Mouse (Mus musculus) ES-E14 (cell line): ENCODE data around the gene Wdr35. TPM values are rescaled to one million over a fixed set of nuclear protein-coding genes. Genes with fewer than 3 reads are reported as not detected.

Experiments
- DNase-seq: peaks from one replicate; pipeline ENCODE4 v3.0.0-alpha.2; 2013; ENCODE audit warnings: low read depth, low spot score
- H3K27ac ChIP-seq: 2 replicates; pipeline ENCODE4 v1.5.1; 2012; ENCODE audit warnings: low read depth, mild to moderate bottlenecking, low read length, moderate library complexity, mixed read lengths; ENCODE audit not compliant: poor library complexity, insufficient read depth, severe bottlenecking
- H3K36me3 ChIP-seq: 2 replicates; pipeline ENCODE4 v1.6.1; 2012; ENCODE audit warnings: mild to moderate bottlenecking, low read length, moderate library complexity, mixed read lengths; ENCODE audit not compliant: control insufficient read depth, poor library complexity, insufficient read depth, severe bottlenecking
- H3K4me1 ChIP-seq, 2 experiments: fragments of 150-350 bp in 1 of 2; sonication (generic) in 1 of 2; 2 replicates each; pipeline ENCODE4 v1.6.1; 2012; ENCODE audit warnings: low read length in 2 of 2, mild to moderate bottlenecking in 1 of 2, mixed read lengths in 1 of 2; ENCODE audit not compliant: control insufficient read depth in 2 of 2, insufficient read depth in 2 of 2, poor library complexity in 1 of 2
- H3K4me3 ChIP-seq, 2 experiments: fragments of 150-350 bp in 1 of 2; sonication (generic) in 1 of 2; 2 replicates each; pipeline ENCODE4 v1.5.1; 2012; ENCODE audit warnings: low read length in 2 of 2, low read depth in 1 of 2, mild to moderate bottlenecking in 1 of 2, mixed read lengths in 1 of 2; ENCODE audit not compliant: insufficient read depth in 1 of 2, poor library complexity in 1 of 2, severe bottlenecking in 1 of 2
- H3K9ac ChIP-seq: 2 replicates; pipeline ENCODE4 v1.6.1; 2012; ENCODE audit warnings: low read depth, mild to moderate bottlenecking, low read length, mixed read lengths; ENCODE audit not compliant: poor library complexity, insufficient read depth, severe bottlenecking
- H3K9me3 ChIP-seq: fragments of 150-350 bp; sonication (generic); 2 replicates; pipeline ENCODE4 v1.6.1; 2012; ENCODE audit warnings: low read depth, mild to moderate bottlenecking, low read length; ENCODE audit not compliant: control insufficient read depth, insufficient read depth
- CHD2 ChIP-seq: IDR thresholded peaks from 2 replicates; pipeline ENCODE4 v1.6.1; 2014; ENCODE audit warnings: mild to moderate bottlenecking, low read depth, low read length, inconsistent platforms
- HCFC1 ChIP-seq: IDR thresholded peaks from 2 replicates; pipeline ENCODE4 v1.6.1; 2012; ENCODE audit warnings: low read length, inconsistent platforms, borderline replicate concordance; ENCODE audit not compliant: insufficient read depth
- MAFK ChIP-seq: IDR thresholded peaks from 2 replicates; pipeline ENCODE4 v1.6.1; 2014; ENCODE audit warnings: mild to moderate bottlenecking, low read depth, low read length, inconsistent platforms; ENCODE audit not compliant: insufficient read depth
- ZC3H11A ChIP-seq: IDR thresholded peaks from 2 replicates; pipeline ENCODE4 v1.6.1; 2012; ENCODE audit warnings: low read depth, mild to moderate bottlenecking, inconsistent platforms, low read length, borderline replicate concordance
- ZNF384 ChIP-seq: IDR thresholded peaks from 2 replicates; pipeline ENCODE4 v1.6.1; 2012; ENCODE audit warnings: low read depth, low read length, inconsistent platforms
- in situ Hi-C, 2 experiments: fragments of 600-800 bp; cut with MboI; formaldehyde crosslinking; loops; one replicate each; pipeline ENCODE4 v1.15.1; 2025; ENCODE audit warnings: low sequenced_read_pairs in 2 of 2, inconsistent platforms in 1 of 2; ENCODE audit not compliant: unreplicated experiment in 2 of 2
- total RNA-seq: library from RNA; depleted of rRNA; stranded (reverse); fragments of 300-350 nt; gene quantifications from 2 replicates; pipeline ENCODE4 v1.2.3, GENCODE M21; 2012

Gene Wdr35
- total RNA-seq, 1 experiment, result 22.3 TPM

DNA sequence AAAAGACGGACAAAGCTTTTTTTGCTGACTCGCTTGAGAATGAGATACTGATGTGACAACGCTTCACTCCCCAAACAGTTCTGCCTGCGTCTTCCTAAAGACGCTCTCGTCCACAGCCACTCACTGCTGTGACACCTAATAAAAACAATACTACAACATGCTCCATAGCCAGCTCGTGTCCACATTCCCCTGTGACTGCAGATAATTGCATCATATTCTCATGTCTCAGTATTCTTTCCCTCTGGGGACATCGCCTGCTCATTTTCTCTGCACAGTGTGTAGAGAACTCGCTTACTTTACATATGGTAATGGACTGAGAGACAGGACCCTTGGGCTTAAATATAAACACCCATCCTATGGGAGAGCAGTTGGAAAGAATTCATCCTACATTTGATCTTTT is 62.7 kb downstream of the Wdr35 start:
- H3K9me3 ChIP-seq, result no peaks in the 10 kb centered on the region
- in situ Hi-C loops, result no loop called here
- no peaks in the 10 kb centered on the region; the same call in 1 of the 2 replicates for H3K36me3 ChIP-seq
- DNase-seq, result no peak
- H3K9ac ChIP-seq, result no peak overlapping the region
- no peak overlapping the region for H3K27ac ChIP-seq
- no peak overlapping the region for H3K4me3 ChIP-seq
- peaks cover 2 to 5% of the 10 kb centered on the region in 2 experiments; a peak in 2 of 4 replicates for H3K4me1 ChIP-seq
- TF ChIP-seq CHD2 (no peak), MAFK (no peak), ZC3H11A (no peak), HCFC1 (no peak), ZNF384 (no peak)

DNA sequence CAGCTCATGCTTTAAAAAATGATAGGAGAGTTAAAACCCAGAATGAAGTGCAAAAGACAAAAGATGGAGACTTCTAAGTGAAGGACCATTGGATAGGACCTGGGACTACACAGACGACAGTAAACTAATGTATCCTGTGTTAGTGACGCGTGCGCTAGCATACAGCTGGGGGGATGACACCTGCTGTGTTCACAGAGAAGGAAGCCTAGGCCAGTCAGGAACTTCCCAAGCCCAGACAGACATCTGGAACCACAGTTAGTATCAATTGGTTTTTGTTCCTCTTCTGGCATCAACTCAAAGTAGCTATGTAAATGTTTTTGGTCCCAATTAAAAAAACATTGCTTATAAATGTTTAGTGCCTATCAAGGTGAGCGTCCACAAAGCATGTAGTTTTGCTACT is 66.5 kb downstream of the Wdr35 start:
- no peak for DNase-seq
- H3K27ac ChIP-seq, result no peak overlapping the region
- H3K9ac ChIP-seq, result no peak overlapping the region
- no peak overlapping the region for H3K4me3 ChIP-seq
- H3K4me1 ChIP-seq, result peaks cover 2 to 7% of the 10 kb centered on the region in 2 experiments; a peak in 2 of 4 replicates
- in situ Hi-C loops, result no loop called here
- TF ChIP-seq ZNF384, result no peak
- no peak for TF ChIP-seq HCFC1
- TF ChIP-seq CHD2, result no peak
- TF ChIP-seq MAFK, result no peak
- no peak for TF ChIP-seq ZC3H11A
- no peaks in the 10 kb centered on the region for H3K9me3 ChIP-seq
- H3K36me3 ChIP-seq, result no peaks in the 10 kb centered on the region

DNA sequence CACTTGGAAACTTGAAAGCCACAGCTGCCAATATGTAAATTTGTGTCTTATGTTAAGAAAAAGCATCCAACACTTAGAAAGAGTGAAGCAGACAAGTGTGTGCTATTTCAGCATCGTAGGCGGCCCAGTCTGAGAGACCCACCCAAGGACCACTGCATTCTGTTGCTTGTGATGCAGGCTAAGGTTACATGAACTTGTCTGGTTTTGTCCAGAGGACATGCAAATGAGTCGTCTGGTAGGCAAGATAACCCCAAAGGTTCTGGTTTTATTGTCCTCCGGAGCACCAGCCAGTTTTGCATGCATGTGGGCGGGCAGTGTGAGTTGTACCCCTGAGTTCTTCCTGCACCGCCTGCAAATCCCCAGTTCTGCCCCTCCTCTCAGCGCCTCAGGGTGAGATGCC is 67.0 kb downstream of the Wdr35 start:
- no peak for DNase-seq
- Histone ChIP-seq H3K4me3 (no peak overlapping the region), H3K27ac (no peak overlapping the region), H3K4me1 (peaks cover 2 to 7% of the 10 kb centered on the region in 2 experiments; a peak in 2 of 4 replicates), H3K9ac (no peak overlapping the region), H3K9me3 (no peaks in the 10 kb centered on the region), H3K36me3 (no peaks in the 10 kb centered on the region)
- no peak for TF ChIP-seq ZNF384
- no peak for TF ChIP-seq MAFK
- no peak for TF ChIP-seq CHD2
- no peak for TF ChIP-seq ZC3H11A
- TF ChIP-seq HCFC1, result no peak
- in situ Hi-C loops, result no loop called here

DNA sequence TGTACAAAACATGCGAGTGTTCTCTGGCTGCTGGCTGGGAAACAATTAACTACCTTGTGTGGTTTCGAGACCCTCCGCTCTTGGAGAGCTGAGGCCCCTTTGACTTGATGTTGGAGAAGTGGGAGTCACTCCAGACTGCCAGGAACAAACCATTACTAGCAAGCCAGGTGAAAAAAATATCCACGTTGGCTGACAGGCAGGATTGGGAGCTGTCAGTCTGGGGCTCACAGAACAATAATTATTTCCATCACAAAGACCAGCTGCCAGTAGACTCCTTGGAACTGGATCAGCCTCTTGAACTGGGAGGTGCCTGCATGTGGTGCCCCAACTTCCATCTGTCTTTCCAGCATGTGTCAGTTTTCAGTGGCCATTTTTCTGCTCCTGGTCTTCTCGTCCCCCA is 68.6 kb downstream of the Wdr35 start:
- in situ Hi-C loops, result no loop called here
- Histone ChIP-seq H3K4me3 (no peak overlapping the region), H3K9me3 (no peaks in the 10 kb centered on the region), H3K36me3 (no peaks in the 10 kb centered on the region), H3K4me1 (peaks cover 2 to 7% of the 10 kb centered on the region in 2 experiments; a peak in 2 of 4 replicates), H3K27ac (no peak overlapping the region), H3K9ac (no peak overlapping the region)
- DNase-seq, result no peak
- no peak for TF ChIP-seq ZC3H11A
- no peak for TF ChIP-seq CHD2
- TF ChIP-seq HCFC1, result no peak

DNA sequence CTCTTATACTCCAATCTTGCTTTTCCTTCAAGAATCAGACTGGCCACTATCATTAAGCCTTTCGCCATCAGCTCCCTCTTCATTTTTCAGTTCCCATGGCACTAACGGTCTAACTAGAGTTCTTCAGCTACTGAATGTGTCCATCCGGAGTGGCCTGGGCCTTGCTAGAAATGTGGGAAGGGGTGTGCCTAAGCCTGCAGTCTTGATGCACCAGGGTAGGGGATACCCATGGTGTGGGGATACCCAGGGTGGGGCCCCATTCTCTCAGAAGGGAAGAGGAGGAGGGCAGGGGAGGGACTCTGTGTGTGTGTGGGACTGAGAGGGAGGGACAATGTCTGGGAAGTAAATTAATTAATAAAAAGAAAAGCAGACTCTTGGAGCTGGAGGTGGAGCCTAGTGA is 69.1 kb downstream of the Wdr35 start:
- Histone ChIP-seq H3K4me3 (no peak overlapping the region), H3K27ac (no peak overlapping the region), H3K9me3 (no peaks in the 10 kb centered on the region), H3K4me1 (peaks cover 2 to 7% of the 10 kb centered on the region in 2 experiments; a peak in 2 of 4 replicates), H3K36me3 (no peaks in the 10 kb centered on the region), H3K9ac (no peak overlapping the region)
- no peak for TF ChIP-seq CHD2
- no peak for TF ChIP-seq ZNF384
- in situ Hi-C loops, result no loop called here
- DNase-seq, result no peak
